Mouse (Mus musculus) megakaryocyte, embryonic 14.5 days (primary cell): ENCODE measurements around the gene Dnajc12. TPM values are rescaled to one million over a fixed set of nuclear protein-coding genes. Genes with fewer than 3 reads are reported as not detected.
"Not testable (repeated sequence)": the region's sequence is repeated elsewhere in the genome, so short reads cannot be mapped to it uniquely, and the experiment has no call there.

Experiments used
- H3K27me3 ChIP-seq: replicated peaks from 2 replicates; pipeline ENCODE3; 2012; ENCODE audit warnings: inconsistent platforms
- H3K36me3 ChIP-seq: replicated peaks from 2 replicates; pipeline ENCODE3; 2012; ENCODE audit warnings: low read length, inconsistent platforms, mixed read lengths
- H3K4me1 ChIP-seq: 2 replicates; pipeline ENCODE4 v1.6.1; 2012; ENCODE audit warnings: inconsistent platforms
- H3K4me3 ChIP-seq: replicated peaks from 2 replicates; pipeline ENCODE3; 2012; ENCODE audit warnings: moderate library complexity, mild to moderate bottlenecking, inconsistent platforms
- H3K9me3 ChIP-seq: 2 replicates; pipeline ENCODE4 v1.6.1; 2012; ENCODE audit warnings: inconsistent platforms
- FLI1 ChIP-seq: IDR thresholded peaks from 2 replicates; pipeline ENCODE4 v1.6.1; 2012; ENCODE audit warnings: low read length, inconsistent platforms, mixed read lengths
- GATA1 ChIP-seq: IDR thresholded peaks from 3 replicates; pipeline ENCODE4 v1.6.1; 2012; ENCODE audit warnings: mixed read lengths, low read length, inconsistent platforms, borderline replicate concordance
- polyA plus RNA-seq: library from polyadenylated mRNA; stranded (reverse); fragments of >175 nt; gene quantifications from 2 replicates; pipeline ENCODE4 v1.2.3, GENCODE M21; 2012; ENCODE audit warnings: low replicate concordance; ENCODE audit not compliant: insufficient read depth

Gene Dnajc12
- 1.0 TPM in 1 of 2 replicates, not detected in the other for polyA plus RNA-seq

DNA sequence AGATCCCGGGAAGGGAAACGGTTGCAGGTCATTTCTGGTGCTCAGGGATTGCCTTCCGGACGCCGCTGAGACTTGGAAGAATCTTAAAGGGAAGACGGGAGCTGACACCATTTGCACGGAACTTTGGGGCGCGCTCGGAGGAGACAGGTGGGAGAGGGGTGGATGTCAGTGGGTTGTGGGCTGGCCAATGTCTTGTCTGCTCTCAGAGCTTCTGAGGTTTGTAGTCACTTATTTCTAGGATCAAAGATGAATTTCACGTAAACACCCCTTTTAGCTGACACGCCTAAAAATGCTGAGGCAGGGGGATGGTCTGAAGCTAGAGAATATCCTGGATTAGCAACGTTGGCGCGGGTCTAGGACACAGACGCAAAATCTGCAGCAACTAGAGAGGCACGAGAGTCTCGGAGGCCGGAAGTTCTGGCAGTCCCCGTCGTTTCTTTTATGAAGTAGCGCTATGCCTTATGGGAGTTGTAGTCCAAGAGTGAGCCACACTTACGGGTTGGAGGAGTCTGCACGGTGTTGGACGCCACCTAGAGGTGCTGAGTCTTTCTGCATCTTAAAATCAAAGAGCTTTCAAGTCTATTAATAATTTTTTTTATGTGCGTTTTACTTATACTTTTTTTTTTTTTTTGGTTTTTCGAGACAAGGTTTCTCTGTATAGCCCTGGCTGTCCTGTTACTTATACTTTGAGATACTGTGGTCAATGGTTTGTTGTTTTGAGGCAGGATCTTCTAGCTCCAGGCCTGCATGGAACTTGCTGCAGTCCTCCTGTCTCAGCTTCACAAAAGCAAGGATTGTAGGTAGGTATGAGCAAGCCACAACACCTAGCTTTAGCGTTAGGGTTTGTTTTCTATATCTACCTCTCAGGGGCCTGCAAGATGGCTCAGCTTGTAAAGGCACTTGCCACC, at the start of gene Dnajc12:
TSS of gene Dnajc12 (plus strand) at position 72 of the 908 bp plus-strand sequence.
- peaks cover 25% of the 10 kb centered on the region for H3K4me1 ChIP-seq
- TF ChIP-seq FLI1, result no peak
- no peak for TF ChIP-seq GATA1
- peak within 1 kb of the TSS; percentile 92 for H3K4me3 ChIP-seq
- no peaks in the 10 kb centered on the region for H3K36me3 ChIP-seq
- no peaks in the 10 kb centered on the region for H3K9me3 ChIP-seq
- H3K27me3 ChIP-seq, result peaks cover 2% of the 10 kb centered on the region

DNA sequence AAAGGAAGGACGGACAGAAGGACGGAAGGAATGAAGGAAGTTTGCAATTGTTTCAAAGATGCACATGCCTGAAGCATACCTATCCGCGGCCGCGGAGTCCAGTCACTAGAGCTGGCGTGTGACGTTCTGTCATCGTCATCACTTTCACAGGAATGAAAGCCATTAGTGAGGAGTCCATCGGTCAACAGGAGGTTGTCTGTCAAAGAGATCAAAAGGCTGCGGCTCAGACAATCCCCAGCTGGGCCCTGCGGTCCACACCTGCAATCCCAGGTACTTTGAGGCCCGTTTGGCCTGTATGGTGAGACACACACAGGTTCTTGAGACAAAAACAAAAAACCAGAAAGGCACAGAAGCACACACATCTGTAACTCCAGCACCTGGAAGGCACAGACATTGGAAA, 45.3 kb upstream of the Dnajc12 start:
- Histone ChIP-seq H3K36me3 (peaks cover 44% of the 10 kb centered on the region), H3K27me3 (no peaks in the 10 kb centered on the region), H3K9me3 (peaks cover 3% of the 10 kb centered on the region; the same call in 1 of the 2 replicates), H3K4me1 (peaks cover 23% of the 10 kb centered on the region), H3K4me3 (peak overlapping the region; percentile 95)
- TF ChIP-seq FLI1 (no peak), GATA1 (no peak)

DNA sequence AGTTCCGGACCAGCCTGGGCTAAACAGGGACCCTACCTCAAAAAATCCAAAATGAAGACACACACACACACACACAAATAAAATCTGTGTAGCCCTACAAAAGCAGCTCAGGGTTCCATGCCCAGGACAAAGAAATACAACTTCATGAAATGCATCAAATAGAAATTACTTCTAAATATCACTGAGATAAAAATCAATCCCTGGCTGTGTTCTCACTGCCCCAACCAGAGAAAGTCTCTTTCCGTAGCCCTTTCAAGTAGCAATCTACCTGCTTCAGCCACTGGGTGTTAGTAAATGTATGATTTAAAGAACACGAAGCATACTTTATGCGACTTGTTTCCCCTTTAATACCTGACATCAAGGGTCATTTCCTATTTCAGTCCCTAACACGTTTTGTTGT, 44.9 kb upstream of the Dnajc12 start:
- TF ChIP-seq GATA1 (no peak), FLI1 (no peak)
- Histone ChIP-seq H3K27me3 (no peaks in the 10 kb centered on the region), H3K4me1 (peaks cover 23% of the 10 kb centered on the region), H3K4me3 (peak overlapping the region; percentile 95), H3K9me3 (peaks cover 6% of the 10 kb centered on the region), H3K36me3 (peaks cover 42% of the 10 kb centered on the region)

DNA sequence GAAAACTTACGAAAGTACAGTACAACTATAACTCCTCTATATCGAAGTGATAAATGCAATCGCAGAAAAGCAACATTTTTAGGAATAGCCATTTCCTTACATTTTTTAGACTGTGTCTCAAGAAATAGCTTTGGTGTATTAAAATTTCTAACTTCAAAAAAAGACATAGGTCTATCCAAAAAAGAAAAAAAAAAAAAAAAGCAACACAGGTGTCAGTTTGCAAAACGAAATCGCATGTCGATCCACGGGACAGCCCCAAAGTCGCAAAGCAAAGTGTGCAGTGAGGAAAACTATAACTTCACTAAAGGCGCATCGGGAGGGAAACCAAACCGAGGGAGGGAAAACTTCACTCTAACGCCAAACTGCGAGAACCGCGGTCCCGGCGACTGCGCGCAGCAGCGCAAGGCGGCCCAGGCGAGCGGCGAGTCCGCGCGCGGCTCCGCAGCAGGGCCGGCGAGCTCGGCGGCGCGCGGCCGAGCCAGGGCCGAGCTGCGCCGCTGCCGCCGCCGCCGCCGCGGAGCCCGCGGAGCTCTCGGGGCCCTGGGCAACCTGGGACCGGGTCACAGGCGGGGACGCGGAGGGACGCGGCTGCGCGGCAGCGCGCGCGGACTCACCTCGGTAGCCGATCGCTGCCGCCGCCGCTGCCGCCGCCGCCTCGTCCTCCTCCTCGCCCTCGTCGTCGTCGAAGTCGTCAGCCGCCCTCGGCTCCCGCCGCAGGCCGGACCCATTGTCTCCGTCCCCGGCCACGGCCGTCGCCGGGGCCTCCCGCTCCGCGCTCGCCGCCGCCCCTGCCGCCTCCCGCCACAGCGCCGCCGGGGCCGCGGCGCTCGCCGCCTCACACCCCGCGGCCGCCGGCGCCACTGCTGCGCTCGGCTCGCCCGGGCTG, 44.0 kb upstream of the Dnajc12 start:
- no peak for TF ChIP-seq FLI1
- no peak for TF ChIP-seq GATA1
- Histone ChIP-seq H3K4me3 (peak overlapping the region; percentile 95), H3K27me3 (no peaks in the 10 kb centered on the region), H3K4me1 (peaks cover 23% of the 10 kb centered on the region), H3K36me3 (peaks cover 33% of the 10 kb centered on the region), H3K9me3 (peaks cover 10% of the 10 kb centered on the region)

DNA sequence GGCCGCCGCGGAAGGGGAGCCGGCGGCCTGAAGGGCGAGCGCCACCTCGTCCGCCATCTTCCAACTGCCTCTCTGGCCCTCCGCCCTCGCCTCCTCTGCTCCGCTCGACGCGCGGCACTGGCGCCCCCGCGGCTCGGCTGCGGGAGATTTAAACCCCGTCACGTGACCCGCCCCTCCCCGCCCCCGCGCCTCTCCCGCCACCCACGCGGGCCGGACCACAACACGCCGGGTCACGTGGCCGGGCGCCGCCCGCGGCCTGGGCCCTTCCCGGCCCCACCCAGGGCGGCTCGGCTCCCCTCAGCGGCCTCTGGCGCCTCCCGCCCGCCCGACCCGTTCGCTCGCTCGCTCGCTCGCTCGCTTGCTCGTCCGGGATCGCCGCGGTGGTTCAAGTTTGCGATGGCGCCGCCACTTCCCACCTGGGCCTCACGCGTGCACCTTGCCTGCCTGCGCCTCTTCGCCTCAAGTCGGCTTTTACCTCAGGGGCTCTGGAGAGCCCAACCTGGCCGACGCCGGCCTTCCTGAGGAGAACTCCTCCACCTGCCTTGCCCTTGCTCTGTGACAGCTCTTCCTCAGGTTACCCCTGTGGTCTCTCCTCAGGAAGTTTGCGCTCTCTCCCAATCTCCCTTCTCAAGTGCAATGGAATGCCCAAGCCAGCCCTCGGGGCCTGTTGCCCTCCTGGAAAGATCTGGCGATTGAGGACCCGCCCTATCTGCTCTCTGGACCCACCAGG, 43.2 kb upstream of the Dnajc12 start:
- Histone ChIP-seq H3K4me3 (peak overlapping the region; percentile 95), H3K27me3 (no peaks in the 10 kb centered on the region), H3K36me3 (peaks cover 24% of the 10 kb centered on the region), H3K4me1 (peaks cover 23% of the 10 kb centered on the region), H3K9me3 (peaks cover 10% of the 10 kb centered on the region)
- TF ChIP-seq GATA1, result no peak
- TF ChIP-seq FLI1, result no peak

DNA sequence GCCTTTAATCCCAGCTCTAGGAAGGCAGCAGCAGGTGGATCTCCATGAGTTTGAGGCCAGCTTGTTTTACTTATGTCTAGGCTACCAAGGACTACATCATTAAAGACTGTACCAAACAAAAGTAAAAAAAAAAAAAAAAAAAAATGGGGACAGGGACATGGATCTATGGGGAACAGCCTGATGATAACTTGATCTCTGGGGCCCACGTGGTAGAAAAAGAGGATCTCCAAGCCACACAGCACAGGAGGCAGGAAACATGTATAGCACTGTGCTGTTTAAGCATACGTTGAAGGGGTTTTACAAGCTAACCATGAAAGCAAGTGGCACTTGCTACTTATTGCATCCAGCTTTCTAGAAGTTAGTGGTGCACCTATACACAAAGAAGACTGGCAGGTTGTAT, 40.9 kb upstream of the Dnajc12 start:
- H3K27me3 ChIP-seq, result no peaks in the 10 kb centered on the region
- H3K9me3 ChIP-seq, result peaks cover 19% of the 10 kb centered on the region
- TF ChIP-seq GATA1, result no peak
- TF ChIP-seq FLI1, result no peak
- peaks cover 4% of the 10 kb centered on the region for H3K36me3 ChIP-seq
- H3K4me1 ChIP-seq, result peaks cover 17% of the 10 kb centered on the region
- H3K4me3 ChIP-seq, result no peak overlapping the region

DNA sequence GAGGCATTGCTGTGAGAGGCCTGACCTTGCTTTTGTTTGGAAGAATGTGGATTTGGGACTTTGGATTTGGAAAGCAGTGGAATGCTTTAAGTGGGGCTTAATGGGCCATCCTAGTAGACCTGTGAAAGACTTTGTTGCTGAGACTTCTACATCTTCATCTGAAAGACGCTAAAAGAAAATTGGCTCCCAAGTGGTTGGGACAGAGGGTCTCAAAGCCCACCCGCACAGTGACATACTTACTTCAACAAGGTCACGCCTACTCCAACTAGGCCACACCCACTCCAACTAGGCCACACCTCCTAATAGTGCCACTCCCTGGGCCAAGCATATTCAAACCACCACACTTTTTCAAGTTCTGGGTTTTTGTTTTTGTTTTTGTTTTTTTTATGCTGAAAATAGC, 37.5 kb upstream of the Dnajc12 start:
- peaks cover 8% of the 10 kb centered on the region for H3K4me1 ChIP-seq
- H3K9me3 ChIP-seq, result peaks cover 19% of the 10 kb centered on the region
- TF ChIP-seq FLI1 (no peak), GATA1 (no peak)
- no peaks in the 10 kb centered on the region for H3K36me3 ChIP-seq
- H3K4me3 ChIP-seq, result no peak overlapping the region
- peaks cover 5% of the 10 kb centered on the region for H3K27me3 ChIP-seq

DNA sequence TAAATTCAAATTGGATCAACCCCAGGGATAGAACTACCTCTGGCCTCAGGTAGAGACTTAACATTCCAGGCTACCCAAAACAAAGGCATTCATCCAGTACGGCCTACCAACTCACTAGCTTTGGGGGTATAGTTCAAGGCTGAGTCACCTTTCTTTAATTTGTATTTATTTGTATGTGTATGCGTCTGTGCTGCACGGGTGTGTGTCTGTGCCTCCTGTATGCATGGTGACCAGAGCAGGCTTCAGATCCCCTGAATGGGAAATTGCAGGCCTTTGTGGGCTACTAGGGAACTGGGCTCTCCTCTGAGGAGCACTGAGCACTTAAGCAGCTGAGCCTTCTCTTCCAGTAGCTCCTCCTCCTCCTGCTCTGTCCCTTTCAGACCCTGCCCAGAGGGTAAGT, 34.0 kb upstream of the Dnajc12 start:
- TF ChIP-seq FLI1, result no peak
- no peak for TF ChIP-seq GATA1
- Histone ChIP-seq H3K9me3 (peaks cover 20% of the 10 kb centered on the region), H3K4me1 (peaks cover 12% of the 10 kb centered on the region), H3K4me3 (no peak overlapping the region), H3K27me3 (peaks cover 17% of the 10 kb centered on the region), H3K36me3 (no peaks in the 10 kb centered on the region)

DNA sequence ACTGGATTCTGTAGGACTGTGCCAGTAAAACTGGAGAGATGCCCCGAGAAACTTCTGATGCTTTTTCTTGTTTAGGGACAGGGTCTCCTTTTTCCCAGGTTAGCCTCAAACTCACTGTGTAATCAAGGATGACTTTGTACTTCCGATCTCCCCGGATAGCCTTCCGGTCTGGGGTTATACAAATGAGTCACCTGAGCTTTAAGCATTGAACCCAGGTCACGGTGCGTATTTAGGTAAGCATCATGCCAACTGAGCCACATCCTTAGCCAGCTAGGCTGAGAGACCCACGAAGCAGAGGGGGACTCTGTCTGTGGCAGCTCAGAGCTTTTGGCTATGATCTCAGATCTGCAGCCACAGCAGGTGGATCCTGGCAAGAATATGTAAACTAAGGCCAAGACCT, 31.6 kb upstream of the Dnajc12 start:
- H3K9me3 ChIP-seq, result peaks cover 26% of the 10 kb centered on the region
- TF ChIP-seq FLI1 (no peak), GATA1 (no peak)
- H3K27me3 ChIP-seq, result peaks cover 17% of the 10 kb centered on the region
- H3K36me3 ChIP-seq, result no peaks in the 10 kb centered on the region
- no peak overlapping the region for H3K4me3 ChIP-seq
- peaks cover 12% of the 10 kb centered on the region for H3K4me1 ChIP-seq

DNA sequence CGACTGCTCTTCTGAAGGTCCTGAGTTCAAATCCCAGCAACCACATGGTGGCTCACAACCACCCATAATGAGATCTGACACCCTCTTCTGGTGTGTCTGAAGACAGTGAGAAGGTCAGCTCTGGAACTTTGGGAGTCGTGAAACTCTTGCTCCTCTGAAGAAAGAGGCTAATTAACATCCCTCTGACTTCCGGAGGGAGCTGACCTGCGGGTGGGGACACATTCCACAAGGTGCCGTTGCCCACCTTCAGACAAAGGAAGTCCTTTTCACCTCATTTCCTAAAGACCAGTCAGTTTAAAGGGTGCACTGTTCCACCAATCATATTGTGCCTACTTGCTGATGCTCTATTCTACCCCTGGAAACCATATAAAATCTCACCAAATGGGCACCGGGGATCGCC, 31.1 kb upstream of the Dnajc12 start:
- Histone ChIP-seq H3K4me1 (peaks cover 12% of the 10 kb centered on the region), H3K9me3 (peaks cover 31% of the 10 kb centered on the region), H3K27me3 (peaks cover 17% of the 10 kb centered on the region)
- not testable (repeated sequence) for H3K36me3 ChIP-seq, H3K4me3 ChIP-seq
